ENCODE assay signal across 18 mouse cellular contexts in genomic region chr15:98940816-98941215, GRCm38 (mm10). TPM values are rescaled to one million over a fixed set of nuclear protein-coding genes. Genes with fewer than 3 reads are reported as not detected.
DNase-seq lines count a peak whose midpoint lies in the region; ATAC-seq and TF ChIP-seq lines count a peak whose summit lies in the region.
"Had no signal": no experiment of that assay in that cellular context is flagged by ENCODE, and none has a peak within 500 bp of the region (broad histone marks: within the 10 kb centered on the region; RNA-seq: fewer than 3 reads in every experiment).

No protein-coding gene starts in this region.

- 74% methylated on average over 10 of the region's 10 CpGs for WGBS in forebrain, embryonic 10.5 days
- 33% methylated on average over 10 of the region's 10 CpGs for WGBS in forebrain, postnatal 0 days
- 80% methylated on average over 10 of the region's 10 CpGs for WGBS in kidney, embryonic 14.5 days

- 0 out of 2 replicates have a peak overlapping the region, but pooled peaks have one; percentile 4 for H3K27ac ChIP-seq in forebrain, embryonic 10.5 days
- no peak overlapping the region for H3K27ac ChIP-seq in forebrain, postnatal 0 days (ENCODE audit: low read depth, low read length)
- no peak overlapping the region for H3K27ac ChIP-seq in kidney, embryonic 14.5 days (ENCODE audit: low read depth, low read length)
- H3K27ac ChIP-seq: heart, embryonic 10.5 days; liver, embryonic 12.5 days; midbrain, embryonic 12.5 days had no signal

- H3K4me1 ChIP-seq in forebrain, embryonic 10.5 days = peaks cover 10% of the 10 kb centered on the region
- no peaks in the 10 kb centered on the region for H3K4me1 ChIP-seq in forebrain, postnatal 0 days (ENCODE audit: insufficient read depth)
- H3K4me1 ChIP-seq in kidney, embryonic 14.5 days (ENCODE audit: control insufficient read depth, insufficient read depth, low read length) = peaks cover 3% of the 10 kb centered on the region
- H3K4me1 ChIP-seq: midbrain, embryonic 12.5 days had no signal

- H3K4me3 ChIP-seq in forebrain, embryonic 10.5 days = no peak overlapping the region
- H3K4me3 ChIP-seq in forebrain, postnatal 0 days (ENCODE audit: low read depth, low read length) = no peak overlapping the region
- no peak overlapping the region for H3K4me3 ChIP-seq in kidney, embryonic 14.5 days (ENCODE audit: low read length)
- H3K4me3 ChIP-seq: heart, embryonic 10.5 days; liver, embryonic 12.5 days; midbrain, embryonic 12.5 days had no signal

- no peak for TF ChIP-seq CTCF in forebrain, postnatal 0 days (IDR thresholded peaks at IDR 0.05; ENCODE audit: low read depth)

- no peak for DNase-seq in forebrain, embryonic 10.5 days (ENCODE audit: extremely low spot score, low spot score)
- DNase-seq in forebrain, postnatal 0 days = no peak
- DNase-seq in 3134 (ENCODE audit: extremely low read depth, insufficient read length, low spot score) = peak; percentile 51
- DNase-seq in adrenal gland, postnatal 14 days = peak; percentile 72
- DNase-seq in cerebellum, postnatal 14 days = peak; percentile 64 to 65
- no peak for DNase-seq in spleen, postnatal 36 days (ENCODE audit: low spot score in 2 of 2)
- DNase-seq: kidney, adult 2 months; thymus, postnatal 14 days had no signal

- no peak for ATAC-seq in forebrain, postnatal 0 days
- ATAC-seq in CD4-positive, CD25-positive, alpha-beta regulatory T cell, adult 4 months = no peak
- no peak for ATAC-seq in kidney, embryonic 14.5 days (ENCODE audit: low FRiP score, low TSS enrichment)
- ATAC-seq: liver, embryonic 12.5 days had no signal

- H3K9me3 ChIP-seq in forebrain, embryonic 10.5 days = peaks cover 6% of the 10 kb centered on the region; the same call in 1 of the 2 replicates
- H3K9me3 ChIP-seq in forebrain, postnatal 0 days (ENCODE audit: low read length) = no peaks in the 10 kb centered on the region
- H3K9me3 ChIP-seq in kidney, embryonic 14.5 days (ENCODE audit: control insufficient read depth, low read length) = no peaks in the 10 kb centered on the region
- H3K9me3 ChIP-seq: liver, embryonic 12.5 days; midbrain, embryonic 12.5 days had no signal

- H3K27me3 ChIP-seq in forebrain, embryonic 10.5 days (ENCODE audit: poor library complexity, severe bottlenecking) = no peaks in the 10 kb centered on the region
- H3K27me3 ChIP-seq in forebrain, postnatal 0 days (ENCODE audit: insufficient read depth, low read length) = no peaks in the 10 kb centered on the region
- no peaks in the 10 kb centered on the region for H3K27me3 ChIP-seq in kidney, embryonic 14.5 days (ENCODE audit: control insufficient read depth, insufficient read depth, low read length)
- H3K27me3 ChIP-seq: liver, embryonic 12.5 days; midbrain, embryonic 12.5 days had no signal

- no peak overlapping the region for H3K9ac ChIP-seq in forebrain, postnatal 0 days
- H3K9ac ChIP-seq in kidney, embryonic 14.5 days (ENCODE audit: low read depth, low read length) = no peak overlapping the region
- H3K9ac ChIP-seq: liver, embryonic 12.5 days; midbrain, embryonic 12.5 days had no signal

- no peak overlapping the region for H3K4me2 ChIP-seq in forebrain, postnatal 0 days (ENCODE audit: low read depth)
- H3K4me2 ChIP-seq in kidney, embryonic 14.5 days (replicated peaks; ENCODE audit: low read depth, low read length) = no peak overlapping the region
- H3K4me2 ChIP-seq: liver, embryonic 12.5 days; midbrain, embryonic 12.5 days had no signal

- peaks cover 13% of the 10 kb centered on the region for H3K36me3 ChIP-seq in forebrain, embryonic 10.5 days (replicated peaks)
- no peaks in the 10 kb centered on the region for H3K36me3 ChIP-seq in forebrain, postnatal 0 days (ENCODE audit: insufficient read depth)
- no peaks in the 10 kb centered on the region for H3K36me3 ChIP-seq in kidney, embryonic 14.5 days (ENCODE audit: control insufficient read depth, insufficient read depth, low read length)
- H3K36me3 ChIP-seq: heart, embryonic 10.5 days; liver, embryonic 12.5 days had no signal

RNA-seq across cellular contexts. Expression of gene Tuba1b, which starts 6.5 kb away (rescaled TPM):
- polyA plus RNA-seq in forebrain, embryonic 10.5 days (2016; fragmentation: Nextera tagmentation; extraction: Ambion mirVana) = 2,760 and 2,766 TPM in 2 replicates
- 1,927 and 1,958 TPM in 2 replicates for total RNA-seq in forebrain, postnatal 0 days (2014; rRNA removed)
- polyA plus RNA-seq in forebrain, postnatal 0 days (2015; fragmentation: Nextera tagmentation; extraction: Ambion mirVana) = 1,265 and 1,341 TPM in 2 replicates
- 337 and 342 TPM in 2 replicates for total RNA-seq in adrenal gland, postnatal 14 days (2021)
- 100 to 1,000 TPM; 419 to 534 TPM for polyA plus RNA-seq in CD4-positive, CD25-positive, alpha-beta regulatory T cell, adult 4 months (2017; shearing (Covaris generic))
- polyA plus RNA-seq in kidney, embryonic 14.5 days (2014; fragmentation: Nextera tagmentation; extraction: Ambion mirVana) = 1,971 and 2,088 TPM in 2 replicates

RNA-seq across cellular contexts. Expression of gene Gm49450, which starts 12.5 kb away (rescaled TPM):
- polyA plus RNA-seq in forebrain, embryonic 10.5 days (2016; fragmentation: Nextera tagmentation; extraction: Ambion mirVana) = not detected in 2 replicates
- total RNA-seq in forebrain, postnatal 0 days (2014; rRNA removed) = 1,610 and 2,499 TPM in 2 replicates
- not detected in 2 replicates for polyA plus RNA-seq in forebrain, postnatal 0 days (2015; fragmentation: Nextera tagmentation; extraction: Ambion mirVana)
- total RNA-seq in adrenal gland, postnatal 14 days (2021) = not detected in 2 replicates
- polyA plus RNA-seq in CD4-positive, CD25-positive, alpha-beta regulatory T cell, adult 4 months (2017; shearing (Covaris generic)) = not detected
- polyA plus RNA-seq in kidney, embryonic 14.5 days (2014; fragmentation: Nextera tagmentation; extraction: Ambion mirVana) = not detected in 2 replicates
- total RNA-seq: gastrocnemius, adult 8-10 months; hematopoietic stem cell, adult 5-6 weeks; left cerebral cortex, postnatal 14 days had no signal
- polyA plus RNA-seq: heart, embryonic 10.5 days; kidney, adult 2 months; liver, embryonic 12.5 days; lung, postnatal 0 days; midbrain, embryonic 12.5 days; neural tube, embryonic 14.5 days had no signal

RNA-seq across cellular contexts. Expression of gene Tuba1a, which starts 12.7 kb away (rescaled TPM):
- 2,769 and 3,107 TPM in 2 replicates for polyA plus RNA-seq in forebrain, embryonic 10.5 days (2016; fragmentation: Nextera tagmentation; extraction: Ambion mirVana)
- 18,820 and 21,160 TPM in 2 replicates for total RNA-seq in forebrain, postnatal 0 days (2014; rRNA removed)
- polyA plus RNA-seq in forebrain, postnatal 0 days (2015; fragmentation: Nextera tagmentation; extraction: Ambion mirVana) = 18,258 and 23,279 TPM in 2 replicates
- 124 and 185 TPM in 2 replicates for total RNA-seq in adrenal gland, postnatal 14 days (2021)
- polyA plus RNA-seq in CD4-positive, CD25-positive, alpha-beta regulatory T cell, adult 4 months (2017; shearing (Covaris generic)) = 100 to 1,000 TPM; 212 to 259 TPM
- 891 and 921 TPM in 2 replicates for polyA plus RNA-seq in kidney, embryonic 14.5 days (2014; fragmentation: Nextera tagmentation; extraction: Ambion mirVana)

RNA-seq across cellular contexts. Expression of gene Lmbr1l, which starts 22.8 kb away (rescaled TPM):
- polyA plus RNA-seq in forebrain, embryonic 10.5 days (2016; fragmentation: Nextera tagmentation; extraction: Ambion mirVana) = 23.9 and 25.3 TPM in 2 replicates
- 44.1 and 59.3 TPM in 2 replicates for total RNA-seq in forebrain, postnatal 0 days (2014; rRNA removed)
- 20.1 and 22.4 TPM in 2 replicates for polyA plus RNA-seq in forebrain, postnatal 0 days (2015; fragmentation: Nextera tagmentation; extraction: Ambion mirVana)
- total RNA-seq in adrenal gland, postnatal 14 days (2021) = 21.4 and 26.3 TPM in 2 replicates
- polyA plus RNA-seq in CD4-positive, CD25-positive, alpha-beta regulatory T cell, adult 4 months (2017; shearing (Covaris generic)) = 10 to 100 TPM; 23.3 to 61.6 TPM
- 5.5 and 8.6 TPM in 2 replicates for polyA plus RNA-seq in kidney, embryonic 14.5 days (2014; fragmentation: Nextera tagmentation; extraction: Ambion mirVana)

RNA-seq across cellular contexts. Expression of gene Dhh, which starts 42.5 kb away (rescaled TPM):
- polyA plus RNA-seq in forebrain, embryonic 10.5 days (2016; fragmentation: Nextera tagmentation; extraction: Ambion mirVana) = 0.24 and 0.48 TPM in 2 replicates
- 0.15 and 0.76 TPM in 2 replicates for total RNA-seq in forebrain, postnatal 0 days (2014; rRNA removed)
- 0.25 and 0.58 TPM in 2 replicates for polyA plus RNA-seq in forebrain, postnatal 0 days (2015; fragmentation: Nextera tagmentation; extraction: Ambion mirVana)
- 1.9 and 3.5 TPM in 2 replicates for total RNA-seq in adrenal gland, postnatal 14 days (2021)
- not detected for polyA plus RNA-seq in CD4-positive, CD25-positive, alpha-beta regulatory T cell, adult 4 months (2017; shearing (Covaris generic))
- 0.54 and 0.84 TPM in 2 replicates for polyA plus RNA-seq in kidney, embryonic 14.5 days (2014; fragmentation: Nextera tagmentation; extraction: Ambion mirVana)
- total RNA-seq: hematopoietic stem cell, adult 5-6 weeks had no signal

Comparison
In these comparisons a context has a peak if more than half of its experiments do, and no peak if none do; other contexts are left out.
1. DNase-seq: peak in 3134 (single experiment), adrenal gland, postnatal 14 days (single experiment) and cerebellum, postnatal 14 days (2 of 2); none in forebrain, embryonic 10.5 days (single experiment), forebrain, postnatal 0 days (single experiment) and spleen, postnatal 36 days (0 of 2).